8 mouse cellular contexts compared by ENCODE assay signal in the genomic region with DNA sequence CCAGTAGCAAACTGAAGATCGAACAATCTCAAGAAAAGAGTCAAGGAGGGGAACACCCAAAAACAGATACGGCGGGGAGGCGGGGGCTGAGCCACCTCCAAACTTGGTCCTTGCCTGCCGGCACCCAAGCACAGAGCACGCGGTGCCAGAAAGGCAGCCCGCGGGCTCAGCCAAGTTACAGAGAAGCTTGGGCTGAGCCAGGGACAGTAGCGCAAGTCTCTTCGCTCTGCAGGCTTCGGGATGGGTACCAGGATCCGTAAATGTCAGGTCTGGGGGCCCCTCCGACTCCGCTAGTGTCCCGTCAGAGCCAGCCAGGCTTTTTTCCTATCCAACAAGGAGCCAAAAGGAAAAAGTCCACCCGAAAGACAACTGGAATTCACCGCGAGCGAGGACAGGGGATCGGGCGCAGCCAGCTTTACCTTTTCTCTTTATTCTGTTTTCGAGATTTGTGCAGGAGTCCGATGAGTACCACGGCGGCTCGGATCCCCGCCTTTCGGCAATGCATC.
A peak's percentile ranks its signal among the peaks of the same experiment; 100 is the strongest.
DNase-seq lines count a peak whose midpoint lies in the region; ATAC-seq and TF ChIP-seq lines count a peak whose summit lies in the region.

No protein-coding gene starts in this region.

- peak overlapping the region; percentile 66 to 78 for H3K4me3 ChIP-seq in ES-E14 (ENCODE audit: insufficient read depth in 1 of 2, low read depth in 1 of 2, low read length in 2 of 2, poor library complexity in 1 of 2, severe bottlenecking in 1 of 2)
- H3K4me3 ChIP-seq in heart, embryonic 13.5 days: peak overlapping the region; percentile 73
- peak overlapping the region; percentile 53 for H3K4me3 ChIP-seq in limb, embryonic 11.5 days (ENCODE audit: low read depth, low read length)
- peak overlapping the region; percentile 67 for H3K4me3 ChIP-seq in neural tube, embryonic 12.5 days

- H3K36me3 ChIP-seq in ES-E14 (ENCODE audit: control insufficient read depth, insufficient read depth, low read length, poor library complexity, severe bottlenecking): no peaks in the 10 kb centered on the region
- no peaks in the 10 kb centered on the region for H3K36me3 ChIP-seq in heart, embryonic 13.5 days
- no peaks in the 10 kb centered on the region; the same call in 1 of the 2 replicates for H3K36me3 ChIP-seq in limb, embryonic 11.5 days (ENCODE audit: control insufficient read depth, insufficient read depth, low read length)
- H3K36me3 ChIP-seq in neural tube, embryonic 12.5 days: no peaks in the 10 kb centered on the region

- under 1% methylated on average over 29 of the region's 29 CpGs for WGBS in heart, embryonic 13.5 days
- WGBS in limb, embryonic 11.5 days: under 1% methylated on average over 29 of the region's 29 CpGs
- 1% methylated on average over 29 of the region's 29 CpGs for WGBS in neural tube, embryonic 12.5 days

- peaks cover 50% of the 10 kb centered on the region for H3K27me3 ChIP-seq in heart, embryonic 13.5 days (replicated peaks)
- H3K27me3 ChIP-seq in limb, embryonic 11.5 days (ENCODE audit: control insufficient read depth, insufficient read depth, low read length): peaks cover 34% of the 10 kb centered on the region
- H3K27me3 ChIP-seq in neural tube, embryonic 12.5 days (replicated peaks): peaks cover 36% of the 10 kb centered on the region

- peaks cover 0 to 14% of the 10 kb centered on the region in 2 experiments; a peak in 2 of 4 replicates for H3K4me1 ChIP-seq in ES-E14 (ENCODE audit: control insufficient read depth in 2 of 2, insufficient read depth in 2 of 2, low read length in 2 of 2, poor library complexity in 1 of 2)
- H3K4me1 ChIP-seq in heart, embryonic 13.5 days: peaks cover 62% of the 10 kb centered on the region
- peaks cover 9% of the 10 kb centered on the region; the same call in 1 of the 2 replicates for H3K4me1 ChIP-seq in limb, embryonic 11.5 days (ENCODE audit: control insufficient read depth, insufficient read depth, low read length)
- H3K4me1 ChIP-seq in neural tube, embryonic 12.5 days: peaks cover 31% of the 10 kb centered on the region

- H3K27ac ChIP-seq in ES-E14 (ENCODE audit: insufficient read depth, low read depth, low read length, poor library complexity, severe bottlenecking): no peak overlapping the region
- peak overlapping the region; percentile 76 for H3K27ac ChIP-seq in heart, embryonic 13.5 days (replicated peaks)
- no peak overlapping the region for H3K27ac ChIP-seq in limb, embryonic 11.5 days (replicated peaks; ENCODE audit: low read depth, low read length)
- no peak overlapping the region for H3K27ac ChIP-seq in neural tube, embryonic 12.5 days

- no peaks in the 10 kb centered on the region for H3K9me3 ChIP-seq in ES-E14 (ENCODE audit: control insufficient read depth, insufficient read depth, low read depth, low read length)
- H3K9me3 ChIP-seq in heart, embryonic 13.5 days: no peaks in the 10 kb centered on the region
- no peaks in the 10 kb centered on the region for H3K9me3 ChIP-seq in limb, embryonic 11.5 days (ENCODE audit: control insufficient read depth, low read length)
- no peaks in the 10 kb centered on the region for H3K9me3 ChIP-seq in neural tube, embryonic 12.5 days

- ATAC-seq in heart, embryonic 13.5 days (ENCODE audit: extremely low read depth, insufficient number of reproducible peaks, low FRiP score, low TSS enrichment): no peak
- no peak for ATAC-seq in limb, embryonic 11.5 days (ENCODE audit: insufficient number of reproducible peaks, low FRiP score, low TSS enrichment, low read depth)
- ATAC-seq in neural tube, embryonic 12.5 days (ENCODE audit: low FRiP score, low read depth): no peak
- ATAC-seq in activated CD4-positive, CD25-positive, alpha-beta regulatory T cell, adult 4 months: no peak

- DNase-seq in layer of hippocampus, adult 18-20 months (ENCODE audit: low spot score in 2 of 2): peak; percentile 17 to 30
- no peak for DNase-seq in layer of hippocampus, adult 8-10 months (ENCODE audit: low spot score in 2 of 2)
- DNase-seq in ES-E14 (ENCODE audit: low read depth, low spot score): no peak
- peak; percentile 56 for DNase-seq in embryo, embryonic 11 days
- DNase-seq in limb, embryonic 11.5 days (ENCODE audit: low spot score): peak; percentile 59

- in situ Hi-C loops in ES-E14 (cut with MboI; ENCODE audit: low sequenced_read_pairs in 2 of 2, unreplicated experiment in 2 of 2): no loop called here

- H3K9ac ChIP-seq in ES-E14 (ENCODE audit: insufficient read depth, low read depth, low read length, poor library complexity, severe bottlenecking): peak overlapping the region; percentile 68; the same call in 1 of the 2 replicates
- H3K9ac ChIP-seq in heart, embryonic 13.5 days: peak overlapping the region; percentile 83
- H3K9ac ChIP-seq in limb, embryonic 11.5 days (ENCODE audit: low read length): peak overlapping the region; percentile 60
- peak overlapping the region; percentile 73 for H3K9ac ChIP-seq in neural tube, embryonic 12.5 days

- H3K4me2 ChIP-seq in heart, embryonic 13.5 days: peak overlapping the region; percentile 94
- peak overlapping the region; percentile 97 for H3K4me2 ChIP-seq in limb, embryonic 11.5 days (ENCODE audit: low read depth, severe bottlenecking)
- H3K4me2 ChIP-seq in neural tube, embryonic 12.5 days (replicated peaks): peak overlapping the region; percentile 93

TF ChIP-seq in ES-E14, 5 proteins besides CTCF, POLR2A, EP300 and RAD21:
- no peak for TF ChIP-seq HCFC1 (IDR thresholded peaks at IDR 0.05; ENCODE audit: borderline replicate concordance, insufficient read depth, low read length)
- TF ChIP-seq ZC3H11A (IDR thresholded peaks at IDR 0.05; ENCODE audit: borderline replicate concordance, low read depth, low read length): no peak
- TF ChIP-seq ZNF384 (IDR thresholded peaks at IDR 0.05; ENCODE audit: low read depth, low read length): no peak
- TF ChIP-seq MAFK (IDR thresholded peaks at IDR 0.05; ENCODE audit: insufficient read depth, low read depth, low read length): no peak
- no peak for TF ChIP-seq CHD2 (IDR thresholded peaks at IDR 0.05; ENCODE audit: low read depth, low read length)

Comparison
In these comparisons a context has a peak if more than half of its experiments do, and no peak if none do; other contexts are left out.
1. DNase-seq: peak in layer of hippocampus, adult 18-20 months (2 of 2), embryo, embryonic 11 days (single experiment) and limb, embryonic 11.5 days (single experiment); none in layer of hippocampus, adult 8-10 months (0 of 2) and ES-E14 (single experiment).
2. Peak in every context shown above with its lines, with median percentiles within 50 percentile points of each other: H3K4me3 ChIP-seq, H3K9ac ChIP-seq and H3K4me2 ChIP-seq.